Mouse (Mus musculus) lung, embryonic 15.5 days (tissue): ENCODE results near the gene Panx1. TPM values are rescaled to one million over a fixed set of nuclear protein-coding genes. Genes with fewer than 3 reads are reported as not detected.

Source experiments
- ATAC-seq: fragments of 200-750 bp; cut with Nextera tagmentation; 2 replicates; pipeline ENCODE4 v1.8.0; 2017; ENCODE audit warnings: moderate number of reproducible peaks, borderline replicate concordance; ENCODE audit not compliant: low FRiP score, low TSS enrichment; ENCODE audit errors: extremely low read depth
- H3K27ac ChIP-seq: fragments of 300-500 bp; sonication (generic); 2 replicates; pipeline ENCODE4 v1.5.1; 2015; ENCODE audit warnings: moderate library complexity, mild to moderate bottlenecking, inconsistent platforms
- H3K27me3 ChIP-seq: fragments of 300-500 bp; sonication (generic); 2 replicates; pipeline ENCODE4 v1.6.1; 2015; ENCODE audit warnings: inconsistent platforms
- H3K36me3 ChIP-seq: fragments of 300-500 bp; sonication (generic); 2 replicates; pipeline ENCODE4 v1.6.1; 2015; ENCODE audit warnings: inconsistent platforms
- H3K4me1 ChIP-seq: fragments of 300-500 bp; sonication (generic); 2 replicates; pipeline ENCODE4 v1.6.1; 2015; ENCODE audit warnings: inconsistent platforms
- H3K4me2 ChIP-seq: fragments of 300-500 bp; sonication (generic); 2 replicates; pipeline ENCODE4 v1.6.1; 2015; ENCODE audit warnings: inconsistent platforms, mild to moderate bottlenecking, moderate library complexity
- H3K4me3 ChIP-seq: fragments of 300-500 bp; sonication (generic); 2 replicates; pipeline ENCODE4 v1.5.1; 2015; ENCODE audit warnings: mild to moderate bottlenecking, inconsistent platforms
- H3K9ac ChIP-seq: fragments of 300-500 bp; sonication (generic); 2 replicates; pipeline ENCODE4 v1.6.1; 2015; ENCODE audit warnings: inconsistent platforms
- H3K9me3 ChIP-seq: fragments of 300-500 bp; sonication (generic); 2 replicates; pipeline ENCODE4 v1.6.1; 2016; ENCODE audit warnings: inconsistent platforms
- WGBS: fragments of 180-500 bp; shearing (Covaris S2); methylation state at CpG from one replicate; pipeline ENCODE4 v1.1.7; 2015; 5-methylcytosine and 5-hydroxymethylcytosine counted together
- polyA plus RNA-seq: library from polyadenylated mRNA; unstranded; fragments of >200 nt; fragmentation: Nextera tagmentation; extraction: Ambion mirVana; gene quantifications from 2 replicates; pipeline ENCODE4 v1.2.1, GENCODE M21; 2015

Panx1 gene
- polyA plus RNA-seq = 31.7 and 38.6 TPM in 2 replicates

DNA sequence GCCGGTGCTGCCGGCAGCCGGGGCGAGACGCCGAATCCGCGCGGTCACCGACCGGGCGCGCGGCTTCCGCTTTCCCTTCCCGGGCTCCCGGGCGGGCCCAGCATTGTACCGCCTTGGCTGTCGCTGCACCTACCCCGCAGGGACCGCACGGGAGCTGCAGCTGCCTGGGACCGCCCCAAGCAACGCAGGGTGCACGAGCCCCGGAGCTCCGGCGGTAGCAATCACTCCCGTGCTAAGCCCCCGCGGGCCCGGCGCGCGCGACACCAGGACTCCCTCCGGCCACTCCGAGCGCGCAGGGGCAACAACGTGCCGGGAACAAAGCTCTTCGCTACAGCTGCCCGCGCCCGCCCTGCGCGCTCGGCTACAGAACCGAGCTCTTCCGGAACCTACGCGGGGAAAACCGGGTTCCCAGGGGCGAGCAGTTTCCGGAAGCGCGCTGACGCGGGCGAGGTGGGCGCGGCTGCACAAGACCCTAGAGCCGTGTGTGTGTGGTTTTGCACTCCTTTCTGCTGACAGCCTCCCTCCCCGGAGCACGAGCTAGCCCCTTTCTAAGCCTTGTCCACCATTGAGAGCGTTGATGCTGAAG lies at the start of gene Panx1:
Panx1 (minus strand) TSS at position 395 of the 586 bp plus-strand sequence.
- peak within 1 kb of the TSS; percentile 94 for H3K4me3 ChIP-seq
- H3K4me1 ChIP-seq = peaks cover 19% of the 10 kb centered on the region
- no peaks in the 10 kb centered on the region for H3K36me3 ChIP-seq
- H3K27ac ChIP-seq = peak within 1 kb of the TSS; percentile 91
- no peaks in the 10 kb centered on the region for H3K9me3 ChIP-seq
- no peaks in the 10 kb centered on the region for H3K27me3 ChIP-seq
- under 1% methylated on average over 68 of the region's 68 CpGs for WGBS
- peak; percentile 83 for ATAC-seq
- H3K4me2 ChIP-seq = peak within 1 kb of the TSS; percentile 78
- peak within 1 kb of the TSS; percentile 93 for H3K9ac ChIP-seq

DNA sequence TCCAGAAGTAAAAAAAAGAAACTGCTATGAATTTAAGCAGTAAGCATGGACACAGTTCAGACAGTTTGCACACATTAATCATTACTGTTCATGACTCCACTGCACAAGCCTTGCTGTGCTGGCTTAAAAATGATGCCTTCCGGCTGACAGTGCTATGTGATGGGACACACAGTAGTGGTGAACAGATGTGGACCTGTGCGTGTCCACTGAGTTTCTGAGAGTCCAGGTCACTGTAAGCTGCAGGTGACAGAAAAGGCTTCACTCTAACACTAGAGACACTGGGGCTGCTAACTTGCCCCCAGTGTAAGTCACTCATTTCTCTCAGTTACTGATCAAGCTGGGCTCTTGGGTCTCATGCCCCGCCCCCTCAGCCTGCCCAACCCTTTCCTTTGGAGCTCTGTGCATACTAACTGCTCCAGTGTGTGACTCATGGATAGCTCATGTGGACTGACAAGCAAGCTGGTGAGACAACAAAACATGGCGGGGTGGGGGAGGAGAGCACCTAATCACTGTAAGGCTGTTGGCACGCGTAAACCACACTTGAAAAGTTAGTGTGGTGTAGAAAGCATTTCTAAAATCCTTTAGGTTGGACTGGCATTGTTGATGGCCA lies 23.5 kb upstream of the Panx1 start:
- H3K9ac ChIP-seq = no peak overlapping the region
- peak; percentile 80; the same call in 1 of the 2 replicates for ATAC-seq
- H3K9me3 ChIP-seq = no peaks in the 10 kb centered on the region
- WGBS = 48% methylated on average over 6 of the region's 6 CpGs
- no peaks in the 10 kb centered on the region for H3K36me3 ChIP-seq
- H3K4me3 ChIP-seq = no peak overlapping the region
- no peaks in the 10 kb centered on the region for H3K27me3 ChIP-seq
- H3K27ac ChIP-seq = no peak overlapping the region
- no peaks in the 10 kb centered on the region; the same call in 1 of the 2 replicates for H3K4me1 ChIP-seq
- H3K4me2 ChIP-seq = no peak overlapping the region

DNA sequence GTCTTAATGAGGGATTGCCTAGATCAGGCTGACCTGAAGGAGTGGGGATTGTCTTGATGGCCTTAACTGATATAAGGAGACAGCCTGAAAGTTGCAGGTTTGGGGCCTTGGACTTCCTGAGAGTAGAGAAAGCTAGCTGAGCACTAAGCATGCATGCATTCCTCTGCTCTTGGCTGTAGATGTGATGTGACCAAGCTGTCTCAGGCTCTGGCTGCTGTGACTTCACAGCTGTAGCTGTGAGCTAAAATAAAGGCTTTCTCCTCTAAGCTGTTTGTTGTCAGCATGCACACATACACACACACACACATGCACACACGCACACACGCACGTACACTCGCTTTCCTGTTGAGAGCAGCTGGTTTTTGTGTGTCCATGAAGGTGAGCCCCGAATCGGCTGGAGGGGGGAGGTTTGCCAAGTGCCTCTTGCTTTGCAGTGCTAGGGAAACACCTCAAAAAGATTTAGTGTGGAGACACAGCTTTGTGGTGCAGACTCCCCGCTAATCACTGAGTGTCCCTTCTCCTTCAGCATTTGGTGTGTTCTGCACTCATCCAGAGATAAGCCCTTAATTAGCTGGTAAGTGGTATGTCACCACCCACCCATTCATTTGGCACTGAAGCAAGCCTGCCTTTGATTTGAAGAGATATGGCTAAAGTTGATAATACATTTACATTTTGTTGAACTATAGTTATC lies 22.9 kb upstream of the Panx1 start:
- H3K4me2 ChIP-seq = no peak overlapping the region
- no peak overlapping the region for H3K4me3 ChIP-seq
- no peaks in the 10 kb centered on the region; the same call in 1 of the 2 replicates for H3K4me1 ChIP-seq
- H3K36me3 ChIP-seq = no peaks in the 10 kb centered on the region
- peak; percentile 53; the same call in 1 of the 2 replicates for ATAC-seq
- H3K9ac ChIP-seq = no peak overlapping the region
- no peaks in the 10 kb centered on the region for H3K9me3 ChIP-seq
- H3K27ac ChIP-seq = no peak overlapping the region
- 60% methylated on average over 7 of the region's 7 CpGs for WGBS
- H3K27me3 ChIP-seq = no peaks in the 10 kb centered on the region

DNA sequence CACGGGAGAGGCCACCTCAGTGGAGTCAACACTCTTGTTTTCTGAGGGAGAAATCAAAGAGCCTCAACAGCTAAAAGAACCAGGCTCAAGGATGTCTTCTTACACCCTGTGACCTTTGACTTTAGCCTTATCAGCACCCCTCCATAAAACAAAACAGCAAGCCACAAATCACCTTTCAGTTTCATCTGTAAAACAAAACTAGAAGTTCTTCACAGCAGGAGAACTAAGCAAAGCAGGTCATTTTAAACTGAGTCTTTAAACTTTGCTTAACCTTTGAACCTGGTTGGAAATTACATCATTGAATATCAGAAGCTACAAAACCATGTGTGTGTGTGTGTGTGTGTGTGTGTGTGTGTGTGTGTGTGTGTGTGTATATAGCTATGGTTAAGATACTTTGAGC lies 18.9 kb upstream of the Panx1 start:
- Histone ChIP-seq H3K27me3 (no peaks in the 10 kb centered on the region), H3K4me2 (no peak overlapping the region), H3K27ac (no peak overlapping the region), H3K4me3 (no peak overlapping the region), H3K9ac (no peak overlapping the region), H3K9me3 (no peaks in the 10 kb centered on the region), H3K4me1 (no peaks in the 10 kb centered on the region; the same call in 1 of the 2 replicates), H3K36me3 (no peaks in the 10 kb centered on the region)
- ATAC-seq = no peak
- 3% methylated on average over 1 of the region's 1 CpGs for WGBS

DNA sequence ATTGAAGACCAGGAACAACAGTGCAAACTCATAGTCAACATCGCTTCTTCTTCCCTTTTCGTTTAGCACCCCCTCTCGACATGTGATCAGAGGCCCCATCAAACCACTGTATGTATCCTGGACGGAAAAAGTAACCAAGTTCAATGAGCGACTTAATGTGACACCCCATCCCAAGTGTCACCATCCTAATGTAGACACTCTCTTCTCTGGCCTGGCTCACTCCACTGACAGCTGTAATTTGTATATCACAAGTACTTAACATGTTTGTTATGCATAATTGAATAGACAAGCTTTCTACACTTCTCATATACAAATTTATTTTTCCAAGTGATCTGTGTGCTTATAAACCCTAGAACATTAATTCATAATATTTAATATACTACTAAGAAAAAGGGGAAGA lies 15.6 kb upstream of the Panx1 start:
- no peak overlapping the region for H3K4me2 ChIP-seq
- H3K9me3 ChIP-seq = no peaks in the 10 kb centered on the region
- peak; percentile 85; the same call in 1 of the 2 replicates for ATAC-seq
- H3K4me3 ChIP-seq = no peak overlapping the region
- no peaks in the 10 kb centered on the region for H3K27me3 ChIP-seq
- no peaks in the 10 kb centered on the region for H3K4me1 ChIP-seq
- WGBS = 63% methylated on average over 5 of the region's 5 CpGs
- no peak overlapping the region for H3K9ac ChIP-seq
- H3K36me3 ChIP-seq = no peaks in the 10 kb centered on the region
- H3K27ac ChIP-seq = no peak overlapping the region

DNA sequence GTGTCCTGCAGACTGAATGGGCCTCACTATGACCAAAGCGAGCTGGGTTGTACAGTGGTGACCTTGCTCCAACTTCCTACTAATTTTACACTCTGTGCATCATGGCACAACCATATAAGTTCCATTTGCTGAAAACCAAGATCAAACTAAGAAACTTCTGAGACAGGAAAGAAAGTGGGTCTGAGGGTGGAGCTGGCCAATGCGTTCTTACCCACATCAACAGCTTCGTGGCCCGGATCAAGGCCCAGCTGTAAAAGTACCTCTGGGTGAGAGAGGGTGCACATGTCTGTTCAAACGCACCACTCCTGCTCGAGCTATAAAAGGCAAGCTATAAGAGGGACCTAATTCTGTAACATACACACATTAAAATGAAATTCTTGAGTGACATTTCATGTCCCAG lies 14.7 kb upstream of the Panx1 start:
- Histone ChIP-seq H3K9ac (no peak overlapping the region), H3K27me3 (no peaks in the 10 kb centered on the region), H3K9me3 (no peaks in the 10 kb centered on the region), H3K4me3 (no peak overlapping the region), H3K4me2 (no peak overlapping the region), H3K27ac (no peak overlapping the region), H3K36me3 (no peaks in the 10 kb centered on the region), H3K4me1 (no peaks in the 10 kb centered on the region)
- WGBS = 88% methylated on average over 6 of the region's 6 CpGs
- no peak for ATAC-seq

DNA sequence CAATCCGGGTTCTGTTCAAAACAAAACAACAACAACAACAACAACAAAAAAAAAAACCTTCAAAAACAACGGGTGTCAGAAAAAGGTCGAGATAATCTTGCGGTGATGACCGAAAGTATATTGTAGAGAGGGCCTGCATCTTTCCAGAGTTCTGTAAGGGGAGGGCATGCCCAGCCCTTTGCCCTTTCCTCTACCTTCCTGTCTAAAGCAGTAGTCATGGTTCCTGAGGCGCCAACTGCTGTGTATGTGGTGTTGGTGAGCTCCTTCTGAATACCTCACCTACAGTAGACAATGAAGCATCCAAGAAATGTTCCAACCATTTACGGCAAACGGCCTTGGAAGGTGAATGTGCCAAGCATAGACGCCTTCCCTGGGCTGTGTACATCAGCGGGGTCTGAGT lies 462 bp upstream of the Panx1 start:
- Histone ChIP-seq H3K36me3 (no peaks in the 10 kb centered on the region), H3K9me3 (no peaks in the 10 kb centered on the region), H3K9ac (peak overlapping the region; percentile 93), H3K4me3 (peak overlapping the region; percentile 94), H3K4me2 (peak overlapping the region; percentile 78), H3K27me3 (no peaks in the 10 kb centered on the region), H3K27ac (peak overlapping the region; percentile 91), H3K4me1 (peaks cover 19% of the 10 kb centered on the region)
- WGBS = 39% methylated on average over 10 of the region's 10 CpGs
- no peak for ATAC-seq

DNA sequence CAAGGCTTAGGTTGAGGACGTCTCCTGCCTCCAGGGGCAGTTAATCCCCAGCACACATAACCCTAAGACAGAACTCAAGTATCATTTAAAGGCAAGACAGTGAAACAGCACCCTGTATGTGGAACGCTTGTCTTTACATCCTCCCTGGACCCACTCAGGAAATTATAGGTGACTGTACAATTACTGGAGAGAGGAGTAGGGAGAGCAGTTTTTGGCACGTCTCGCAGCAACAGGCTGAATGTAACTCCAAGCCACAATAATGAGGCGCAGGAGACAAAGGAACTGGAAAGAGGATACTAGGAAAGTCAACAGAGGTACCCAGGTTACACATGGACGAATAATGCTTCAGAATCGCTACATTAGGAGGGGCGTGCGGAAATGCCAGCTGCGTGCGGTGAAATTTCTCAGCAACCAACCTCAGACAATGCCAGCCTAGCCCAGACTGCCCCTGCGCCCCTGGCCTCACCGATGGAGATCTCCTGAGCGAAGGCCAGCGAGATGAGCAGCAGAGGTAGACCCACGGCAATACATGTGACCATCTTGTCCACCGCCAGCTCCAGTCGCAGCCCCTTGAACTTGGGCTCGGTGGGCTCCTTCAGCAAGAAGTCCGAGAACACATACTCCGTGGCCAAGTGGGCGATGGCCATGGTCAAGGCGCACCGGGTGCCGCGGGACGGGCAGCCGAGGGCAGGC lies 741 bp downstream of the Panx1 start:
- Histone ChIP-seq H3K9ac (peak overlapping the region; percentile 93), H3K4me3 (peak overlapping the region; percentile 94), H3K9me3 (no peaks in the 10 kb centered on the region), H3K4me1 (peaks cover 19% of the 10 kb centered on the region), H3K27ac (peak overlapping the region; percentile 91), H3K4me2 (peak overlapping the region; percentile 78), H3K27me3 (no peaks in the 10 kb centered on the region), H3K36me3 (no peaks in the 10 kb centered on the region)
- under 1% methylated on average over 28 of the region's 28 CpGs for WGBS
- no peak; the same call in none of the 2 replicates for ATAC-seq

DNA sequence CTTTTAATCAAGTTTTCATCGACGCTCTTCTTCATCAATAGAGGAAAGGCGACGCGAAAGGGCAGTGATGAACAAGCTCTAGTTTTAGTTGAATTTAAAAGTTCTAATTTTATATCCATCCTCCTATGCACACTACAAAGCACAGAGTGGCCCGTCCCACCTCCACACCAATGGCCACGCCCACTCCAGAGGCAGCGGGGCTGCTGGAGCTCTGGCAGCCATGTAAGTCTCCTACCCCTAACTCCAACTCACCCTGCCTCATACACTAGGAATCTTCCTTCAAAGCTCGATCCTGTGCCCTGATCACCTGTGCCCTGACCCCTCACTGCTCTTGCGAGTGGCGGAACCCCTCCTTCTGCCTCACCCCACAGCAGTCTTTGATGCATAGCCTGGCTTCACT lies 3.7 kb downstream of the Panx1 start:
- H3K9me3 ChIP-seq = no peaks in the 10 kb centered on the region
- no peak overlapping the region for H3K9ac ChIP-seq
- no peak for ATAC-seq

DNA sequence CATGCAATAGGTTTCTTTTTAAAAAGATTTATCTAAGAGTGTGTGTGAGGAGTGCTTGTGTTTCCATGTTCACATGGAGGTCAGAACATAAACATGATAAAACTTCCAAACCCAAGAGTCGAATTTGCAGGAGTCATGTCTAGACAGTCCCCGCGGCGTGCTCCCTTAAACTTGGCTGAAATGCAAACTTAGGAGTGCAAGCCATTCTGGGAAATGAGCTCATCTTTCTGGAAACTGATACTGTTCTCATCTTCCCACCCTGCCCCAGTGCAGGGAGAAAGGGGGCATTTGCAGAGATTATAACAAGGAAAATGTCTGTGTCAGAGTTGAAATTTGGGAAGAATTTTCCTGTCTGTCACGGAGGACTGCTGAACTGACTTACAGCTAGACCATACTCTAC lies 5.4 kb downstream of the Panx1 start:
- Histone ChIP-seq H3K27ac (no peak overlapping the region), H3K9me3 (no peaks in the 10 kb centered on the region), H3K4me2 (no peak overlapping the region), H3K27me3 (no peaks in the 10 kb centered on the region), H3K4me3 (no peak overlapping the region), H3K9ac (no peak overlapping the region), H3K4me1 (peaks cover 17% of the 10 kb centered on the region), H3K36me3 (no peaks in the 10 kb centered on the region)
- WGBS = 75% methylated on average over 5 of the region's 5 CpGs
- ATAC-seq = no peak

More for the DNA sequence above, 3.7 kb downstream of the Panx1 start:
- H3K4me2 ChIP-seq = no peak overlapping the region
- 83% methylated on average over 11 of the region's 11 CpGs for WGBS
- no peaks in the 10 kb centered on the region for H3K36me3 ChIP-seq
- H3K27me3 ChIP-seq = no peaks in the 10 kb centered on the region
- H3K27ac ChIP-seq = no peak overlapping the region
- H3K4me3 ChIP-seq = no peak overlapping the region
- H3K4me1 ChIP-seq = peaks cover 24% of the 10 kb centered on the region

DNA sequence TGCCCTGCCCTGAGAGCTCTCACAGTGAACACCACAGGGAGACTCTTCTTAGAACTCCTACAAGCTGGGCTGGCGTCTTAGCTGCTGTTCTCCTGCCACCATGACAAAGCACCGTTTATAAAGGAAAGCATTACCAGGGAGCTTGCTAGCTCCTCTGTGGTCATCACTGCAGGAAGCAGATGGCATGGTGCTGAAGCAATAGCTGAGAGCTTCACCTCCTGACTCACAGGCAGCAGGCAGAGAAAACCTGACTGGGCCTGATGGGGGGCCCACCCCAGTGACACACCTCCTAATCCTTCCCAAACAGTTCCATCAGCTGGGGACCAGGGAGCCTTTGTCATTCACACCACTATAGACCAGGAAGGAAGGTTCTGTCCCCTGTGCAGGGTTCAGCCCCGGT lies 7.6 kb downstream of the Panx1 start:
- peaks cover 17% of the 10 kb centered on the region for H3K4me1 ChIP-seq
- no peaks in the 10 kb centered on the region for H3K36me3 ChIP-seq
- H3K9ac ChIP-seq = no peak overlapping the region
- ATAC-seq = no peak
- no peak overlapping the region for H3K27ac ChIP-seq
- no peak overlapping the region for H3K4me3 ChIP-seq
- WGBS = 53% methylated on average over 3 of the region's 3 CpGs
- H3K27me3 ChIP-seq = no peaks in the 10 kb centered on the region
- H3K4me2 ChIP-seq = no peak overlapping the region
- H3K9me3 ChIP-seq = no peaks in the 10 kb centered on the region

DNA sequence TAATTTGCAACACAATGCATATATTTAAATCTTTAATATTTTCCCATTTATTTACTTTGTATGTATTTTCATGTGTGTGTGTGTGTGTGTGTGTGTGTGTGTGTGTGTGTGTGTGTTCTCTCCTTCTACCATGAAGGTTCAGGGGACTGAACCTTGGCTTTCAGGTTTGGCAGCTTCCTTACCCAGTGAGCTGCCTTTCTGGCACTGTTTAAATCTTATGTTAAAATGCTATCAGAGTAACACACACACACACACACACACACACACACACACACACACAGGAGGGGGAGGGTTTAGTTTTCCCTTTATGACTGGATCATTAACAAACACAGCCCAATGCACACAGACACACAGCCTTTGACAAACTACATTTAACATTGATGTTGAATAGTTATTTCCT lies 8.0 kb downstream of the Panx1 start:
- no peak overlapping the region for H3K27ac ChIP-seq
- peaks cover 17% of the 10 kb centered on the region for H3K4me1 ChIP-seq
- ATAC-seq = no peak
- H3K36me3 ChIP-seq = no peaks in the 10 kb centered on the region
- H3K4me3 ChIP-seq = no peak overlapping the region
- H3K9ac ChIP-seq = no peak overlapping the region
- H3K9me3 ChIP-seq = no peaks in the 10 kb centered on the region
- H3K27me3 ChIP-seq = no peaks in the 10 kb centered on the region
- H3K4me2 ChIP-seq = no peak overlapping the region
